Mouse (Mus musculus): Measurements from ENCODE around the gene Iqcb1. TPM values are rescaled to one million over a fixed set of nuclear protein-coding genes. Genes with fewer than 3 reads are reported as not detected.
A peak's percentile ranks its signal among the peaks of the same experiment; 100 is the strongest.

Iqcb1 gene
- polyA plus RNA-seq, 1 experiment: 0.23 TPM

- TF ChIP-seq POLR2A (IDR thresholded peaks at IDR 0.05; ENCODE audit: low read depth, low read length) (no peak), CTCF (IDR thresholded peaks at IDR 0.05; ENCODE audit: extremely low read depth, insufficient read length, insufficient replicate concordance, low read depth, low read length) (peak; percentile 51; the same call in 1 of the 2 replicates)
- no peaks in the 10 kb centered on the region for H3K36me3 ChIP-seq (ENCODE audit: control insufficient read depth, insufficient read depth, low read length)
Measured at GRCm38 (mm10) chr16:36802361-36802760, 25.8 kb upstream of the Iqcb1 start.

DNA sequence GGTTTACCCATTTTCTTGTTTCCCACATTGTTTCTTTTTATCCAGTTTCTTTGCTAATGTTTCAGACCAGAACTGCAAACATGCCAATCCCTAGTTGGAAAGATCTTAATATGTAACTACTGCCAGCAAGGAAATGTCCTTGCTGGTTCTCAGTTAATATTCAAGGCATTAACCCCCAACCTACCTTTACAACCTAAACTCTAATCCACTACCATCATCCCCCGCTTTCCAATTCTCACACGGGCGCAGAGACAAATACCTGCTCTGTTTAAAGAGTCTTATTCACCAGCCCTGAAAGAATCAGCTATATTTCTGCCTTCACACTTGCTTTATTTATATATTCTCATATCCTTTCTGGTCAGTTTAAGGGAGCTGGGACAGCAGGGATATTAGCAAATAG, 19.6 kb upstream of the Iqcb1 start:
- Histone ChIP-seq H3K36me3 (ENCODE audit: control insufficient read depth, insufficient read depth, low read length) (no peaks in the 10 kb centered on the region), H3K4me3 (ENCODE audit: low read depth, low read length) (no peak overlapping the region), H3K27me3 (ENCODE audit: control insufficient read depth, insufficient read depth, low read length) (no peaks in the 10 kb centered on the region), H3K27ac (ENCODE audit: insufficient read depth, low read depth, low read length) (no peak overlapping the region), H3K4me1 (ENCODE audit: control insufficient read depth, insufficient read depth, insufficient read length, low read length) (no peaks in the 10 kb centered on the region)
- 73% methylated on average over 3 of the region's 3 CpGs for WGBS
- TF ChIP-seq POLR2A (IDR thresholded peaks at IDR 0.05; ENCODE audit: low read depth, low read length): no peak
- no peak for TF ChIP-seq CTCF (IDR thresholded peaks at IDR 0.05; ENCODE audit: extremely low read depth, insufficient read length, insufficient replicate concordance, low read depth, low read length)

More at GRCm38 (mm10) chr16:36802361-36802760, 25.8 kb upstream of the Iqcb1 start:
- Histone ChIP-seq H3K4me3 (ENCODE audit: low read depth, low read length) (no peak overlapping the region), H3K4me1 (ENCODE audit: control insufficient read depth, insufficient read depth, insufficient read length, low read length) (no peaks in the 10 kb centered on the region), H3K27ac (ENCODE audit: insufficient read depth, low read depth, low read length) (no peak overlapping the region), H3K27me3 (ENCODE audit: control insufficient read depth, insufficient read depth, low read length) (no peaks in the 10 kb centered on the region)
- 88% methylated on average over 3 of the region's 3 CpGs for WGBS

DNA sequence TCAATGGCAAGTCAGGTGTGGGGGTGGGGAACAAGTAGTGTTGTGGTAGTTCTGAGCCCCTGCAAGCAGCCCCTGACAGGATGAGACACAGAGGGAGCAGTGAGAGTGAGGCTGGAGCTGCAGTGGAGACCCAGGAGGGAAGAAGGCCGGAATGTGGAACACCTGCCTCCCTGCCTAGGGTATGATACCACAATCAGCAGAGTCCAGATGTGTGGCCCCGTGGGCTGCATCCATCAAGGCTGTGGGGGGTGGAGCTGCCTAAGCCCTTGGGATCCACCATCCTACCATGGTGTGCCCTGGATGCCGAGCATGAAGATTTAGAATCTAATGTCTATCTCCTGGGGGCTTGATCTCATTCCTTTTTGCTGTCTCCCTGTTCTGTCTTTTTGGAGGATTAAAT, 14.5 kb upstream of the Iqcb1 start:
- Histone ChIP-seq H3K27me3 (ENCODE audit: control insufficient read depth, insufficient read depth, low read length) (no peaks in the 10 kb centered on the region), H3K36me3 (ENCODE audit: control insufficient read depth, insufficient read depth, low read length) (no peaks in the 10 kb centered on the region), H3K4me3 (ENCODE audit: low read depth, low read length) (no peak overlapping the region), H3K4me1 (ENCODE audit: control insufficient read depth, insufficient read depth, insufficient read length, low read length) (no peaks in the 10 kb centered on the region), H3K27ac (ENCODE audit: insufficient read depth, low read depth, low read length) (no peak overlapping the region)
- 73% methylated on average over 3 of the region's 3 CpGs for WGBS
- TF ChIP-seq POLR2A (IDR thresholded peaks at IDR 0.05; ENCODE audit: low read depth, low read length) (no peak), CTCF (IDR thresholded peaks at IDR 0.05; ENCODE audit: extremely low read depth, insufficient read length, insufficient replicate concordance, low read depth, low read length) (no peak)

GRCm38 (mm10) chr16:36816916-36817315, 11.3 kb upstream of the Iqcb1 start:
- H3K27ac ChIP-seq (ENCODE audit: insufficient read depth, low read depth, low read length): no peak overlapping the region
- TF ChIP-seq CTCF (IDR thresholded peaks at IDR 0.05; ENCODE audit: extremely low read depth, insufficient read length, insufficient replicate concordance, low read depth, low read length) (no peak), POLR2A (IDR thresholded peaks at IDR 0.05; ENCODE audit: low read depth, low read length) (no peak)
- H3K4me1 ChIP-seq (ENCODE audit: control insufficient read depth, insufficient read depth, insufficient read length, low read length): no peaks in the 10 kb centered on the region
- H3K4me3 ChIP-seq (ENCODE audit: low read depth, low read length): no peak overlapping the region
- H3K36me3 ChIP-seq (ENCODE audit: control insufficient read depth, insufficient read depth, low read length): no peaks in the 10 kb centered on the region
- H3K27me3 ChIP-seq (ENCODE audit: control insufficient read depth, insufficient read depth, low read length): no peaks in the 10 kb centered on the region

DNA sequence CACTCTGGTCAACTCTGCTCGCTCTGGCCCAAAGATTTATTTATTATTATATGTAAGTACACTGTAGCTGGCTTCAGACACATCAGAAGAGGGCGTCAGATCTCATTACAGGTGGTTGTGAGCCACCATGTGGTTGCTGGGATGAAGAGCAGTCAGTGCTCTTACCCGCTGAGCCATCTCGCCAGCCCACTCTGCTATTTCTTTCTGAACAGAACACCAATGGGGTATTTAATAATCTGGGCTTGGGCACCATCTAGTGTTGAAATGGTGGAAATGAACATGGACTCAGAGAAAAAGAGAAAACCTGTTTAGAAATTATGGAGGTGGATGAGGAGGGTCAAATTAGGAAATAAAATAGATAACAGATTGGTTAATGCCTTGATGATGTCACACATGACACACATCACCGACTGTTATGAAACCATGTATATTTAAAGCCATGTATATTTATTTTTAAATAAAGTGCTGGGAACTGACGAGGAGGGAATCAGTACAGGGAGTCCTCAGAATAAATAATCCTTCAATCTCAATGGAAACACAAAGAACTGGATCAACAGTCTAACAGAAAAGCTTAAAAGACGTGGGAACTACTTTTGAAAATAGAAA, 10.8 kb upstream of the Iqcb1 start:
- Histone ChIP-seq H3K27ac (ENCODE audit: insufficient read depth, low read depth, low read length) (no peak overlapping the region), H3K27me3 (ENCODE audit: control insufficient read depth, insufficient read depth, low read length) (no peaks in the 10 kb centered on the region), H3K36me3 (ENCODE audit: control insufficient read depth, insufficient read depth, low read length) (no peaks in the 10 kb centered on the region), H3K4me1 (ENCODE audit: control insufficient read depth, insufficient read depth, insufficient read length, low read length) (no peaks in the 10 kb centered on the region), H3K4me3 (ENCODE audit: low read depth, low read length) (no peak overlapping the region)
- peak; percentile 35; the same call in 1 of the 2 replicates for TF ChIP-seq CTCF (IDR thresholded peaks at IDR 0.05; ENCODE audit: extremely low read depth, insufficient read length, insufficient replicate concordance, low read depth, low read length)
- no peak for TF ChIP-seq POLR2A (IDR thresholded peaks at IDR 0.05; ENCODE audit: low read depth, low read length)
- WGBS: 22% methylated on average over 7 of the region's 7 CpGs

GRCm38 (mm10) chr16:36820016-36820415, 8.2 kb upstream of the Iqcb1 start:
- Histone ChIP-seq H3K36me3 (ENCODE audit: control insufficient read depth, insufficient read depth, low read length) (no peaks in the 10 kb centered on the region), H3K27me3 (ENCODE audit: control insufficient read depth, insufficient read depth, low read length) (no peaks in the 10 kb centered on the region), H3K27ac (ENCODE audit: insufficient read depth, low read depth, low read length) (no peak overlapping the region), H3K4me3 (ENCODE audit: low read depth, low read length) (no peak overlapping the region), H3K4me1 (ENCODE audit: control insufficient read depth, insufficient read depth, insufficient read length, low read length) (no peaks in the 10 kb centered on the region)
- WGBS: 68% methylated on average over 6 of the region's 6 CpGs
- TF ChIP-seq CTCF (IDR thresholded peaks at IDR 0.05; ENCODE audit: extremely low read depth, insufficient read length, insufficient replicate concordance, low read depth, low read length) (no peak), POLR2A (IDR thresholded peaks at IDR 0.05; ENCODE audit: low read depth, low read length) (no peak)

DNA sequence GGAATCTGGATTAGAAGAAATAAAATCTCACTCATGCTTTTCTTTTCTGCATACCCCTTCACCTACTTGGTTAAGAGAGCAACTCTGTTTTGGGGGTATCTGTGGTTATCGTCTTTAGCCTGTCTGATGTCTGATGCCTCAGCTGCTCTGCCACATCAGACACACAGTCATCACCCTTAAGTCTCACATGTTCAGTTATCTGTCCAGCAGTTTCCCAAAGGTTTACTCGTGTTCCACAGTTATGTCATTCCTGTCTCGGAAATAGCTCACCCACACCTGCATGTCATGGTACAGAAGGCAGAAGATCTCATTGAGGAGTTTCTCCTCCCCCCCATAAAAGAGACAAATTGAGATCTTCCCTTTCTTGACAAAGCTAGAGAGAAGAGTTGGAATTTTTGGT, 7.4 kb upstream of the Iqcb1 start:
- no peaks in the 10 kb centered on the region for H3K4me1 ChIP-seq (ENCODE audit: control insufficient read depth, insufficient read depth, insufficient read length, low read length)
- no peak overlapping the region for H3K4me3 ChIP-seq (ENCODE audit: low read depth, low read length)
- whole genome bisulfite sequencing: 59% methylated on average over 3 of the region's 3 CpGs
- H3K36me3 ChIP-seq (ENCODE audit: control insufficient read depth, insufficient read depth, low read length): no peaks in the 10 kb centered on the region
- TF ChIP-seq POLR2A (IDR thresholded peaks at IDR 0.05; ENCODE audit: low read depth, low read length) (no peak), CTCF (IDR thresholded peaks at IDR 0.05; ENCODE audit: extremely low read depth, insufficient read length, insufficient replicate concordance, low read depth, low read length) (no peak)
- H3K27ac ChIP-seq (ENCODE audit: insufficient read depth, low read depth, low read length): no peak overlapping the region
- no peaks in the 10 kb centered on the region for H3K27me3 ChIP-seq (ENCODE audit: control insufficient read depth, insufficient read depth, low read length)
